Mouse (Mus musculus): ENCODE data around the gene Pomgnt1.

Pomgnt1 gene

DNA sequence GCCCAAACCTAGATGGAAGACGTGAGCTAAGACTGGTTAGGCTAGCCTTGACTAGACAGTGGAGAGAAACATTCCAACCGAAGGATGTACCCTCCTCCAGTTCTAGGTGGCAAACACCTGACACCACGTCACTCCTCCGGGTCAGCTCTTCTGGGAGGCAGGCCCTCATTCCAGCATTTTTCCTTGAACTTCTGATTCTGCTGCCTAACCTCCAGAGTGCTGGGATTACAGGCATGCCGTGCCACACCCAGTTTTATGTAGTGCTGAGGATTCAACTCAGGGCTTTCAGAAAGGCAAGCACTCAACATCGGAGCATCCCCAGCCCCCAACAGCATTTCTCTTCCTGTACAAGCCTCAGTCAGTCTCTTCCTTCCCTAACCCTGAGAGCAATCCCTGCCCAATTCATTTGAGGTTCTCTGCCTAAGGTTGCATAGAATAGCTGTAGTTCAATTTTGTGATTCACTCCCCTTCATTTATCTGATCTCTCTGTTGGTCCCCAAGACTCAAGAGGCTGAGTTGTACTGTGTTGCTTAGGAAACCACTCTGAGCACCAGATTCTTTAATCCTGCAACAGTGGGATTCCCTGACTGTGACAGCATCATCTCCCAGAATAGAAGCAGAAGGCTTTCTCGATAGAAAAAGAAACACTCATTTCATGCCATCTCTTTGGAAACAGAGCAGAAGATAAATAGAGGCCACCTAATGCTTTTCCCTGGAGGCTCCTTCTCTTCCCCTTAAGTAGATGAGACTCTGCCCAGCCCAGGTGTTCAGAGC, 17.3 kb downstream of the Pomgnt1 start:
- DNase-seq (ENCODE audit: low read depth) = no peak

DNA sequence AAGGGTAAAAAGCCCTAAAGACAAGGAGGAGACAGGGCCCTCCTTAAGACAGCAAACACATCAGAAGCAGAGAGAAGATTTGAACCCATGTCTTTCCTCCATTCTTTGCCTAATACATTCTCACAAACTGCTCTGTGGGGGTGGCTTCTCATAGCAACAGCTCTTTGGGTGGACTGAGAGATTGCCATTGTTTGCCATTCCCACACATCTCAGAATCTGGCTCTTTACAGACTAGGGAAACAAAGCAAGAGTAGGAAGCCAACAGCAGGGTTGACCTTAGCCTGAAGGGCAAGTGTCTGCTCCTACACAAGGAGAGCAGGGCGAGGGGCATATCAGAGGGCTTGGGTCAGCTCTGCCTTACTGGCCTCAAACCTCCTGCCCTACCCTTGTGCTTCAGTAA, 18.1 kb downstream of the Pomgnt1 start:
- no peak for DNase-seq (ENCODE audit: low read depth)

DNA sequence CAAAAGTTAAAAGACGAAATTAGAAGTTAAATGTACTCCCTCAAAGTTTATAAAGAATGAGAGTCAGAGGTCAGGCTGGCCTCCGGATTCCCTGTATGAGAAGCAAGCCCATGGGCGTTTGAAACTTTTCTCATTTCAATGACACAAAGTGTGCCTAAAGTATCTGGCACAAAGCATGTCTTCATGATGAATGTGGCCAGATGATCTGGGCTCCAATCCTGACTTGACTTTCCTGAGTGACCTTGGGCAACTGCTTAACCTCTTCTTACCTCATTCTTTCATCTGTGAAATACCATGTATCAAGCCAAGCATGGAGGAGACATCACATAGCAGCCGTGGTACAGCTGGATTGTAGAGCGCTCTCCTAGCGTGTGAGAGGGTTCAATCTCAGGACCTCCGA, 18.6 kb downstream of the Pomgnt1 start:
- no peak for DNase-seq (ENCODE audit: low read depth)

DNA sequence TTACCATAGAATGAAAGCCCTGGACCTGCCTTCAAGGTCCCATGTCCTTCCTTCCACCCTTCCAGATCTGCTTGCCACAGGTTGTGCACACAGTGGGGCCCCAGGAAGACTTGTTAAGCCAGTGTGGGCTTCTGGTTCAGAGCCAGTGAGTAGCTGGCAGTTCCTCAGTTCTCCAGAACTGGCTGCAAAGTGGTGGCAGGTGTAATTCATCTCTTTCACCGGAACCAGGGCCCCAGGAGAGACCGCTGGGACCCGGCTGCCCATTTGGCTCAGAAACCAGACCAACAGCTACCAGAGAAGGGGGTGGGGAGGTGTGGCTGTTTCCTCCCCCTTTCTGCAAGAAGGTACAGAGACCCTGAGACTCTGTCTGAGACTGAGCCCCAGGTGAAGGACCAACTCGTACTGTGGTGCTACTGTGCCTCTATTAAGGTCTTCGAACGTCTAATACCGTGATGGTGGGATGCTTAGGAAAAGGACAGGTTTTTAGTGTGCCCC, 19.7 kb downstream of the Pomgnt1 start:
- DNase-seq (ENCODE audit: low read depth) = no peak

DNA sequence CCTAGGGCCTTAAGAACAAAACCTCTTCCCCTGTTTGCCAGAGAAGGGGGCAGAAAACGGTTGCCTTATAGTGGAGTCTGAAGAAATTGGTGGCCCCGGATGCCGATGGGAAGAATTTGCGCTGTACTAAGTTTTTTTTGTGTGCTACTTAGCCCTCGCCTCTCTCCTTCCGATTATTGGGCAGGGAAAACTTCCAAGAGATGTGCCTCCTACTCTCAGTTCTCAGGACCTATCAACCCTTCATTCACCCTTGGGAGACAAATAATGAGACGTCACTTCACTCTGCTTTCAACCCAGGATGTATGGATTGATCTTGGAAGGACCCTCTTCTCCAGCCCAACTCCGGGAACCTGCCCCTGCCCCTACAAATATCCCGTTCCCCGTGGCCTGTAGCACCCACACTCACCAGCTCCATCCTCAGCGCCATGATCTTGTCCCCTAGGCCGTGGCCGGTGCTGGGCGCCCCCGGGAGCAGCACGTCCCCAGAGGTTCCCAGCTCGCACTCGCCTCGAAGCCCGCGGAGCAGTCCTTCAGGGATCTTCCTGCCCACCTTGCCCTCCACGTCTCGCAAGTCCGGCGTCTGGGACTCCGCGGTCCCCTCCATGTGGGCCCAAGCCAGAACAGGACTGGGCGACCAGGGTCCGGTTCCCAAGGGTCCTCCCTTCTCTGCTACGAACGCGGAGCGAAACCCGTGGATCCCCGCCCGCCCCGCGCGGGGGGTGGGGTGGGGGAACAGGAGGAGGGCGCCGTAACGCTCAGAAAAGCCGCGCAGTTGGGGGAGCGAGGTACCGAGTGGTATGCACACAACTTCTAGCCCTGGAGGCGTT, 20.5 kb downstream of the Pomgnt1 start:
- DNase-seq (ENCODE audit: low read depth) = no peak

DNA sequence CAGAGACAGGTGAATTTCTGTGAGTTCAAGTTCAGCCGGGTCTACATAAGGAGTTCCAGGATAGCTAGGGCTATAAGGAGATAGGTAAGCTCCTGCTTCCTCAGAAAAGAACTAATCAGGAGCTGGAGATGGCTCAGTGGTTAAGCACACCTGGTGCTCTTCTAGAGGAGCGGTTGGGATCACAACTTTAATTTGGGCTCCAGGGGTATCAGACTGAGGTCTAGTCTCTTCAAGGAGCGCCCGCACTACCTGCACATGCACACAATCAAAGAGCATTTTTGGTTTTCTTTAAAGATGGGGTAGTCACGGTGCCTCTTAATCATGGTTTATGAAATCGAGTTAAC, 26.1 kb downstream of the Pomgnt1 start:
- no peak for DNase-seq (ENCODE audit: low read depth)

DNA sequence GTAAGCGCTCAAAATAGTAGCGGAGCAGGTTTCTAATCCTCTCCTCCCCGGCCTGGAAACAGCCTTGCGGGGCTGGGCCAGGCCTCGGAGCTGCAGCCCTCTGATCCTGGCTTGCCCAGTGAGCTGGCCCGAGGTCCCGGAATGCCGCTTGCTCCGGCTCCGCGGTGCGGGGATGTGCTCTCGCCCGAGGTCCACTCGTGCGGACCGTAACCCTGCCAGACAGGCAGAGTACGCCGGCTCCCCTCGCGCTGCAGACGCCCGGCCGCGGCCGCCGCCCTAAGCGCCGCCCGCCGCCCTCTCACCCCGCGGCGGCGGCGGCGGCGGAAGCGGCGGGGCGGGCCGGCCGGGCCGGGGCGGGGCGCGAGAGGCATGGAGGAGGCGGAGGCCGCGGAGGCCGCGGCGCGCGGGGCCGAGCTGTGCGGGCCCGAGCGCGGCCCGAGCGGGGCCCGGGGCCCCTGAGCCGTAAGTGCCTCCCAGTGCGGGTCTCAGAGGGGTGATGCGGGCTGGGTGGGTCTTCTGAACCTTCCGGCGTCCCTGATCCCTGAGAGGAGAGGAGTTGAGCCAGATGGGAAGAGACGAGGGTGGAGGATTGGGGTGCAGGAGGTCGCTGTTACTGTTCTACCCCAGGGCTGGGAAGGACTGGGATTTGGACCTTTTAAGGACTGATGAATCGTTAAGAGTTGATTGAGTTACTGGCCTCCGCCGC, 26.7 kb downstream of the Pomgnt1 start:
- no peak for DNase-seq (ENCODE audit: low read depth)

DNA sequence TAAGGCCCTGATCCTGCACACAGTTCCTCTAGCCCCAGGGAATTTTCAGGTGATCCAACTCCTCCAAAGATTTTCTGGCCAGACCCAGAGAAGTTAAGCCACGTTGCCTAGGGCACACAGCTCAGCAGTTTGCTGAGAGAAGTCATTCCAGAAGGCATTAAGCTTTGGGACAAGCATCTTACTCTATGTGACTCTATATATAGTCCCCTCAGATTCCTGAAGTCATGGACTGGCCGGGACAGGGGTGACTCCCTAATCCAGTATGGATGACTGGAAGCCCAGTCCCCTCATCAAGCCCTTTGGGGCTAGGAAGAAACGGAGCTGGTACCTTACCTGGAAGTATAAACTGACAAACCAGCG, 27.2 kb downstream of the Pomgnt1 start:
- no peak for DNase-seq (ENCODE audit: low read depth)

DNA sequence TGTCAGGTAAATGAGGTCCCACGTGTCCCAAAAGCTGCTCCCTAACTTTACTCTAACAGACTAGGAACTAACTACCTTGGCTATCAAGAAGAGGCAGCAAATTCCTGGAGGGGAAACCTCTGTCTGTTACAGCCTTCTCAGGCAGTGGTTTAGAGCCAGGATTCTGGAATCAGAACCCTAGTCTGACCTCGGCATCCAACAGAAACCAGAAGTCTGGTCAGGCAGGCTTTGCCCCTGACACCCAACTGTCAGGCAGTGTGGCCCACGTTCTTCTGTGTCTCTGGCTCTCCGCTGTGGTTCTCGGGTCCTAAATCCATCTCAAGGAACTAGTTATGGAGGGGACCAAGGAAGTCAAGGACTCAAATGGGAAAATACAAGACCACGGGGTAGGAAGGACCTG, 27.6 kb downstream of the Pomgnt1 start, which contains the start of gene Lurap1:
Gene Lurap1 (minus strand): TSS at position 101 of the 400 bp plus-strand sequence.
- no peak for DNase-seq (ENCODE audit: low read depth)

DNA sequence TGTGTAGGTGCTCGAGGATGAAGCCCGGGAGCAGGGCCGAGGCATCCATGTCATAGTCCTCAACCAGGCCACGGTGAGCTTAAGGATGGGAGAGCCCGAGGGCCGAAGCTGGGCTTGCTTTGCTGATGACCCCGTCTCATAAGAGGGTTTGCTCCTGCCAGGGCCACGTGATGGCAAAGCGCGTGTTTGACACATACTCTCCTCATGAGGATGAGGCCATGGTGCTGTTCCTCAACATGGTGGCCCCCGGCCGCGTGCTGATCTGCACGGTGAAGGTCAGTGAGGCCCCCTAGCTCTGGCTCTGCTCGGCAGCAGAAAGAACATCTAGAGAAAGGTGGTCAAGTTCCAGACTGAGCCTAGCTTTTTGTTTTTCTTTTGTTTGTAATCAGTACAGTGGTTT, 29.1 kb downstream of the Pomgnt1 start:
- no peak for DNase-seq (ENCODE audit: low read depth)

DNA sequence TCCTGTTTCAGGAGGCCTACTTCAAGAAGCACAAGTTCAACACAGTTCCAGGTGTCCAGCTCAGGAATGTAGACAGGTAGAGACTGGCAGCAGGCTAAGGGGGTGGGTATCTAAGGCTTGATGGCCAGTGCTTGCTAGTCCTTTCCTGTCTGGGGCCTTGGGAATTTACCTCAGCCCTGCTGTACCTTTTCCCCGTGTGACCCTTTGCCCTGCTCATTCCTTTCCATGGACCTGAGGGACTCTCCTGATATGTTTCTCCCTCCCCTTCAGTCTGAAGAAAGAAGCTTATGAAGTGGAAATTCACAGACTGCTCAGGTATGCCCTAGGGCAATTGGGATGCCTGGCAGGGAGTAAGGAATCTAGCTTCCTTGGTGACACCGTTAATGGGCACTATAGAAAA, 34.2 kb downstream of the Pomgnt1 start:
- DNase-seq (ENCODE audit: low read depth) = no peak

DNA sequence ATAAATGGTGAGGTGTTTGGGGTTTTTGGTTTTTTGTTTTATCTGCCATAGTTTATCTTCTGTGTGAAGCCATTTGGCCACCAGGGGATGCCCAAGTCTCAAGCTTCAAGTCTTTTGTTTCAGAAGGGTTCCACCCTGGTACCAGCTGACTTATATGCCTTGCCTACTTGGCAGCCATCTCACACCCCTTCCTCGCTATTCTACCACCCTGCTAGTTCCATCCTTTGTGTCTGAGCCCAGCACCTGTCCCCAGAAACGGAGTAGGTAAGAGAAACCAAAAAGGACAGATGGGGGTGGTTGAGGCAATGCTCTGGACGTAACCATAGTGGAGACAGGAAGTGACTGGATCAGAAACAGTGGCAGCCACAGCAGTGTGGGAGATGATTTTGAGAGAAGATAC, 36.3 kb downstream of the Pomgnt1 start:
- no peak for DNase-seq (ENCODE audit: low read depth)

DNA sequence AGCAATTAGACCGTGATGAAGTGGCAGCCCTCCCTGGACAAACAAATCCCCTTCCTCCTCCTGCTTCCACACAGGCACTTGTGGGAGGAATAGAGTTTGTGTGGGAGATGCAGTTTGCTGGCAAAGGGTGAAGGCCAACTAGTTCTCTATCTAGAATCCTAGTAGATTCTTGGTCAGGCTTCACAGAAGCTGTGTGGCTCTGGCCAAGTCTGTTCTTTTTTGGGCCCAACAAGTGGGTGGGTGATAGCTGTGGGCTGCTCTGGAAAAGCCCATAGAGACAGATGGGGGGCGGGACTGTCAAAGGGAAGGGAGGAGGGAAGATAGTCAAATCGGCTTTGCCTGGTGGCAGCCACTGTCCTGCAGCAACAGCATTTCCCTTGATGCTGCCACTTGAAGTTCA, 37.1 kb downstream of the Pomgnt1 start:
- no peak for DNase-seq (ENCODE audit: low read depth)

DNA sequence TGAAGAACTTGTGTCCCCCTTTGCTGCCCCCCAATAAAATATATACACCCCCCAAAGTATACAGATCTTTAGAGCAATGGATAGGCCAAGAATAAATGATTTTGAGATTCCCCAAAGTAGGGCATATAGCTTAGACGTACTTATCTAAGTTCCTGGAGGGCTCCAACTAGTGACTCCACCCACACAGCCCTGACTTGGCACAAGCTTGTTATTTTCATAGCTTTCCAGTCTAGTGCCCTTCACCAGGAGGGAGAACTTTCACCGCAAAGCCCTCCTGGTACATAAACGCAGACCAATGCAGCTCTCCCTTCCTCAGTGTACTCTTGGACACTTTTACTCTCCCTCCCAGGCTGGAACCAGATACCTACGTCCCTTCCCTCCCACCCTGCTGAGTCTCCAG, 38.5 kb downstream of the Pomgnt1 start:
- no peak for DNase-seq (ENCODE audit: low read depth)

DNA sequence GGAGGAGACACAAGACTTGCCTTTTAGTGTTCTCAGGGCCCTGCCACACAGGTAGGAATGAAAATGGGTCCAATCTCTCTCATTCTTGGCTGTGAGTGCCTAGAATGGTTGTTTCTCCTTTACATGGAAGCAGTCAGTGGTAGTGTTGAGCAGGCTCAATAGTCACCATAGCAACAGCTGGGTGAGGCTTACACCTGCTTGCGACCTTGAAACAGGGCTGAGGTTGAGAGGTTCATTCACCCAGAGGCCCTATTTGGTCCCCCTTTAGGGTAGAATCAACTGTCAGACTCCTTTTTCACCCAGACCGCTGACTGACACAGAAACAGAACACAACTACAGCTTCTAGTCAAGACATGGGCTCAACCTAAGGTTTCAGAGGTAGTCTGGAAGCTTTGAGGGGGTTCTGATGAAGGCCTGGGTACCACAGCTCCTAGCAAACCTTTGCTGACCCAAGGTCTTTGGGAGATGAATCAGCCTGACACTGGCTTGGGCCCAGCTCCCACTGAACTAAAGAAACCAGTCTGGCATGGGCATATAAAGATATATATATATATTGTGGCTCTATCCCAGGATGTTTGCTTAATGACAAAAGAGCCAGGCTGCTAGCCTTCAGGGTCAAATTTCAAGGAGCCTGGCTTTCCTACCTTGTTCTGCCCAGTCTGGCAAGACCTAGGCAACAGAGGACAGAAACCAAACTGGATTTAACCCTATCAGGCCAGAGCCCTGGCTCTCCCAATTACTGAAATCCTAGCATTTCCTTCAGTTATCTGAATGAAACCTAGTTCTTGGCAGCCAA, 41.3 kb downstream of the Pomgnt1 start:
- no peak for DNase-seq (ENCODE audit: low read depth)

DNA sequence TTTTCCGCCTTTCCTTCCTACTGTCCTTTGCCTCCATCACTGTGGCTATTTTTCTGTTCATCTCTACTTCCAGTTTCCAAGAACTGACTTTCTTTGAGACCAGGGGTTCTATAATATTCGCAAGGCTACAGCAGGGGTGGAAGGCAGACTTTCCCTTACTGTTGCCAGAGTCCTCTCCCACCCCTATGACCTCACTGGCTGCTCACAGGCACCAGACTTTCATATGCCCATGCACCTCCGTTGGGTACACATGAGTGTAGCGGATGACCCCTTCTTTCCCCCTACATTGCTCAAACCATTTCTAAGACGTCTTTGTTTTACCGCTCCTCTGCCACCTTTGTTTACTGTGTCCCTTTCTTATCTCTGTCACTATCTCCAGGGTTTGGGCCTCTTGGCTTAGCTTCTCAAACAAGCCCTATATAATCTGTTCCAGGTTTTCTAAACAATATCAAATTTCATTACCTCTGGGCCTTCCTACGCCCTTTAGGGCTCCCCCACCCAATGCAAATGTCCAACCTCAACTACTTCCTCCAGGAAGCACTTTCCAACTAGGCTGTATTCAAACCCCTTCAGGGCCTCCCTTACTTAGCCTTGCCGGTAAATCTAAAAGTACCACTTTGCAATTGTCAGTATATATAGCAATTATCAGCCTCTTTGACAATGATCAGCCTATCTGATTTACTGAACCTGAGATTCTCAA, 42.2 kb downstream of the Pomgnt1 start:
- no peak for DNase-seq (ENCODE audit: low read depth)

DNA sequence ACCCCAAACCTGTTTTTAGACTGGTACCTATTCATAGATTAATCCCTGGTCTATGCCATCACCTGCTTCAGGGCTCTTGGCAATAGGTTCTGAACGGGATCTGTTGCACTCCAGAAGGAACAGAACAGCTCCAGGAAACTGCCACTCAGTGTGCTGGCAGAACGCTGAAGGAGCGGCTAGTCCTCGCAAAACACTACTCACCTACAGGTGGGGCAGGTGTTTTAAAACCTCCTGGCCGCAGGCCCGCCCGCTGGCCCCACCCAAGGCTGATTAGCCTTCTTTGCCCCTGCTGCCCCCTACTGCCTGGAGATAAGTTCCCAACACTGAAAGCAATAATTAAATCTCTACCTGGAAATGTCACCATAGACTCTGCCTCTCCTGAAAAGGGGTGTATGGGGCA, 43.8 kb downstream of the Pomgnt1 start, which contains the start of gene Tspan1:
Gene Tspan1 (minus strand): TSS at position 198 of the 400 bp plus-strand sequence.
- DNase-seq (ENCODE audit: low read depth) = no peak

DNA sequence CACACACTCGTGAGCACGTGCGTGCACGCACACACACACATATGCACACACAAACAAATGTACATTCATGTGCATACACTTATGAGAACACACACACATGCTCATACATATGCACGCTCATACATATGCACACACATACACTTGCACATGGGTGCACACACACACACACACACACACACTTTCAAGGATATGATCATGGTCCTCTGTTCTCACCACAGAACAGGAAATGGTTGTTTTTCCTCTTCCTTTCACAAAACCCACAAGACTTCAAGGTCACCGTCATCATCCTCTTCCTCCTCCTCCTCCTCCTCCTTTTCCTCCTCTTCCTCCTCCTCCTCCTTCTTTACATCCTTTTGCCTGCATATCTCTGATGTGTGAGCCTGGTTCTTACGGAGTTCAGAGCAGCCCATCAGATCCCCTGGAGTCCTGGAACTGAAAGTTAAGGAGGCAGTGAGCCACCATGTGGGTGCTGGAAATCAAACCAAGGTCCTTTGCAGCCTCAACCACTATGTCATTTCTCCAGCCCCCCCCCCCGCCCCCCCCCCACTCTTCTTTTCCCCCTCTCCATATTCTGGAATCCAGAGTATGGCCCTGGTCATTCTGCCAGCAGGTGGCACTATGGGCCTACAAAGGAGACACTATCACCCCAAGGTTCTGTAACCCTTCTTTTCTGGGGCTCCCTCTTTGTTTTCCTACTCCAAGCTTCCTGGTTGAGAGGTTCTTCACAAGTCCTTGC, 45.1 kb downstream of the Pomgnt1 start:
- DNase-seq (ENCODE audit: low read depth) = no peak

DNA sequence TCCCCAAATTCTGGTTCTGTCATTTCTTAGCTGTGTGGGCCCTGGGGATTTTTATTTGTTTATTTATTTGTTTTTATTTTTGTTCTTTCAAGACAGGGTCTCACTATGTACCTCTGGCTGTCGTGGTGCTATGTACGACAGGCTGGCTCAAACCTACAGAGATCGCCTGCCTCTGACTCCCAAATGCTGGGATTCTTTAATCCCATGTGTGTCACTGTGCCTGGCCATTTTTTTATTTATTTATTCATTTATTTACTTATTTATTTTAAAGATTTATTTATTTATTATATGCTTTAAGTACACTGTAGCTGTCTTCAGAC, 45.7 kb downstream of the Pomgnt1 start:
- DNase-seq (ENCODE audit: low read depth) = no peak

DNA sequence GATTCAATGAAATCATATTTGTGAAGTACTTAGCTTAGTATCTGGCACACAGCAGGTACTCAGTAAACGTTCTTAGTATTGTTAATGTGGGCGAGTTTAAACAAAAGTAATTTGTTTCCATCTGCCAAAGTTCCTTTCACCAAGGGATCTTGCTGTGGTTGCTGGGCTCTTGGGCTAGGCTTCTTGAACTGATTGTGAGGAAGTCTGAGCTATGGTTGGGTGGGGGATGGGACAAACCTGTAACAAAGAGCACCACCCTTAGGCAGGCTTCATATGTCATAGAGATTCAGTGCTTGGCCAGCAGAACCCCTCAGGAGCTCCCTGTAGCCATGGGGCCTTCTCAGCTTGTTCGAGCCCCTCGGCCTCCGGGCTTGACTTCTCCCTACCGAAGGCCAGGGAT, 49.4 kb downstream of the Pomgnt1 start, which contains the start of the genes 1700042G07Rik and Gm49337:
Gene 1700042G07Rik (plus strand): TSS at position 301 of the 400 bp plus-strand sequence.
Gene Gm49337 (plus strand): TSS at position 313 of the 400 bp plus-strand sequence.
- no peak for DNase-seq (ENCODE audit: low read depth)
